Mouse (Mus musculus) myocyte (in vitro differentiated cells): ENCODE measurements around the gene Fancd2os. TPM values are rescaled to one million over a fixed set of nuclear protein-coding genes. Genes with fewer than 3 reads are reported as not detected.

ENCODE experiments used
- H3K27me3 ChIP-seq: one replicate; pipeline ENCODE4 v1.6.1; 2011; ENCODE audit not compliant: control insufficient read depth, insufficient read depth, insufficient read length
- H3K36me3 ChIP-seq: one replicate; pipeline ENCODE4 v1.6.1; 2011; ENCODE audit not compliant: control insufficient read depth, insufficient read depth
- H3K4me2 ChIP-seq: one replicate; pipeline ENCODE4 v1.6.1; 2011; ENCODE audit warnings: low read depth, control low read depth
- H3K4me3 ChIP-seq: one replicate; pipeline ENCODE4 v1.5.1; 2011; ENCODE audit warnings: mild to moderate bottlenecking, control low read depth, moderate library complexity
- H3K79me2 ChIP-seq: one replicate; pipeline ENCODE4 v1.6.1; 2011; ENCODE audit not compliant: control insufficient read depth, insufficient read depth
- H3ac ChIP-seq: one replicate; pipeline ENCODE4 v1.6.1; 2011; ENCODE audit not compliant: control insufficient read depth, insufficient read length
- CEBPB ChIP-seq: IDR thresholded peaks from 2 replicates; pipeline ENCODE4 v1.6.1; 2011; ENCODE audit warnings: mild to moderate bottlenecking, moderate library complexity; ENCODE audit not compliant: poor library complexity, insufficient read depth, severe bottlenecking
- E2F4 ChIP-seq: IDR thresholded peaks from one replicate; pipeline ENCODE4 v1.6.1; 2011; ENCODE audit warnings: mild to moderate bottlenecking, control low read depth, moderate library complexity; ENCODE audit not compliant: insufficient read depth
- MAX ChIP-seq: IDR thresholded peaks from one replicate; pipeline ENCODE4 v1.6.1; 2011; ENCODE audit warnings: low read depth, mild to moderate bottlenecking, control low read depth
- MYOD1 ChIP-seq, 3 experiments: IDR thresholded peaks; one replicate each; pipeline ENCODE4 v1.6.1; 2011; ENCODE audit warnings: control low read depth in 2 of 3, low read depth in 2 of 3, mild to moderate bottlenecking in 2 of 3, moderate library complexity in 1 of 3; ENCODE audit not compliant: insufficient read length in 2 of 3, control insufficient read depth in 1 of 3
- MYOG ChIP-seq, 3 experiments: IDR thresholded peaks; one replicate each; pipeline ENCODE4 v1.6.1; 2011; ENCODE audit warnings: control low read depth in 2 of 3, low read depth in 2 of 3, mild to moderate bottlenecking in 2 of 3; ENCODE audit not compliant: insufficient read length in 2 of 3, control insufficient read depth in 1 of 3, insufficient read depth in 1 of 3
- POLR2A ChIP-seq: IDR thresholded peaks from one replicate; pipeline ENCODE4 v1.6.1; 2011; ENCODE audit warnings: low read depth, mild to moderate bottlenecking, control low read depth, moderate library complexity; ENCODE audit not compliant: insufficient read length
- POLR2AphosphoS2 ChIP-seq: IDR thresholded peaks from one replicate; pipeline ENCODE4 v1.6.1; 2011; ENCODE audit warnings: low read depth, control low read depth; ENCODE audit not compliant: insufficient read length
- REST ChIP-seq: IDR thresholded peaks from one replicate; pipeline ENCODE4 v1.6.1; 2011; ENCODE audit warnings: mild to moderate bottlenecking, control low read depth, moderate library complexity; ENCODE audit not compliant: insufficient read depth, insufficient read length
- SRF ChIP-seq: IDR thresholded peaks from one replicate; pipeline ENCODE4 v1.6.1; 2011; ENCODE audit warnings: low read depth; ENCODE audit not compliant: control insufficient read depth, insufficient read length
- TCF12 ChIP-seq: IDR thresholded peaks from one replicate; pipeline ENCODE4 v1.6.1; 2011; ENCODE audit warnings: mild to moderate bottlenecking, control low read depth; ENCODE audit not compliant: poor library complexity, insufficient read depth, severe bottlenecking
- TCF3 ChIP-seq: IDR thresholded peaks from one replicate; pipeline ENCODE4 v1.6.1; 2011; ENCODE audit warnings: low read depth, control low read depth; ENCODE audit not compliant: insufficient read length
- USF1 ChIP-seq: IDR thresholded peaks from one replicate; pipeline ENCODE4 v1.6.1; 2011; ENCODE audit warnings: low read depth, mild to moderate bottlenecking, control low read depth, moderate library complexity
- polyA plus RNA-seq: library from polyadenylated mRNA; unstranded; fragments of >200 nt; fragmentation: generic; extraction: Trizol; gene quantifications from one replicate; pipeline ENCODE4 v1.2.1, GENCODE M21; 2012; ENCODE audit warnings: missing spikeins

Gene Fancd2os
- polyA plus RNA-seq, 1 experiment = 0.04 TPM

- Histone ChIP-seq H3K79me2 (peaks cover 17% of the 10 kb centered on the region), H3ac (no peak overlapping the region), H3K27me3 (no peaks in the 10 kb centered on the region)
Observed at GRCm38 (mm10) chr6:113630322-113630721, 29.8 kb upstream of the Fancd2os start.

GRCm38 (mm10) chr6:113624989-113625770 lies 24.7 kb upstream of the Fancd2os start:
- Histone ChIP-seq H3K4me3 (peak overlapping the region; percentile 76), H3K79me2 (peaks cover 27% of the 10 kb centered on the region), H3K4me2 (peak overlapping the region; percentile 91), H3K27me3 (no peaks in the 10 kb centered on the region), H3K36me3 (peaks cover 15% of the 10 kb centered on the region), H3ac (peak overlapping the region; percentile 43)
- TF ChIP-seq MAX (no peak), SRF (no peak), REST (no peak), TCF12 (no peak)

More at GRCm38 (mm10) chr6:113630322-113630721, 29.8 kb upstream of the Fancd2os start:
- no peak for TF ChIP-seq TCF12
- no peak for TF ChIP-seq REST
- TF ChIP-seq POLR2A = no peak
- TF ChIP-seq MAX = no peak
- no peak for TF ChIP-seq MYOG (IDR thresholded peaks at IDR 0.05; ENCODE audit: control insufficient read depth in 1 of 3, insufficient read depth in 1 of 3, insufficient read length in 2 of 3, low read depth in 2 of 3)
- no peak for TF ChIP-seq USF1
- no peak for TF ChIP-seq MYOD1 (IDR thresholded peaks at IDR 0.05; ENCODE audit: control insufficient read depth in 1 of 3, insufficient read length in 2 of 3, low read depth in 2 of 3)
- no peak for TF ChIP-seq SRF
- TF ChIP-seq CEBPB = no peak
- TF ChIP-seq POLR2AphosphoS2 = no peak
- TF ChIP-seq E2F4 = no peak
- no peak for TF ChIP-seq TCF3
- Histone ChIP-seq H3K36me3 (peaks cover 25% of the 10 kb centered on the region), H3K4me3 (no peak overlapping the region), H3K4me2 (no peak overlapping the region)

GRCm38 (mm10) chr6:113623941-113624751 lies 23.6 kb upstream of the Fancd2os start, which contains the start of gene Vhl:
Vhl (plus strand) TSS chr6:113623959.
- Histone ChIP-seq H3K4me3 (peak within 1 kb of the TSS; percentile 76), H3K27me3 (no peaks in the 10 kb centered on the region), H3K36me3 (peaks cover 7% of the 10 kb centered on the region), H3K4me2 (peak within 1 kb of the TSS; percentile 91), H3ac (peak within 1 kb of the TSS; percentile 43), H3K79me2 (peaks cover 27% of the 10 kb centered on the region)
- TF ChIP-seq MYOG (IDR thresholded peaks at IDR 0.05; ENCODE audit: control insufficient read depth in 1 of 3, insufficient read depth in 1 of 3, insufficient read length in 2 of 3, low read depth in 2 of 3) (peak in 1 of 3 experiments; percentile 7), USF1 (no peak), POLR2A (peak; percentile 79)

GRCm38 (mm10) chr6:113623386-113623785 lies 22.9 kb upstream of the Fancd2os start:
- Histone ChIP-seq H3K4me2 (peak overlapping the region; percentile 76), H3K79me2 (peaks cover 27% of the 10 kb centered on the region), H3K27me3 (no peaks in the 10 kb centered on the region), H3K4me3 (peak overlapping the region; percentile 76), H3ac (peak overlapping the region; percentile 43), H3K36me3 (peaks cover 7% of the 10 kb centered on the region)
- no peak for TF ChIP-seq TCF12
- TF ChIP-seq TCF3 = no peak
- no peak for TF ChIP-seq REST
- TF ChIP-seq POLR2A = no peak
- TF ChIP-seq E2F4 = no peak
- TF ChIP-seq MYOG (IDR thresholded peaks at IDR 0.05; ENCODE audit: control insufficient read depth in 1 of 3, insufficient read depth in 1 of 3, insufficient read length in 2 of 3, low read depth in 2 of 3) = no peak
- TF ChIP-seq USF1 = no peak
- no peak for TF ChIP-seq MAX
- TF ChIP-seq POLR2AphosphoS2 = no peak
- TF ChIP-seq CEBPB = no peak
- TF ChIP-seq SRF = no peak
- TF ChIP-seq MYOD1 (IDR thresholded peaks at IDR 0.05; ENCODE audit: control insufficient read depth in 1 of 3, insufficient read length in 2 of 3, low read depth in 2 of 3) = no peak

GRCm38 (mm10) chr6:113615489-113615888 lies 15.0 kb upstream of the Fancd2os start:
- no peak overlapping the region for H3ac ChIP-seq
- no peak overlapping the region for H3K4me2 ChIP-seq
- no peak overlapping the region for H3K4me3 ChIP-seq
- peaks cover 45% of the 10 kb centered on the region for H3K79me2 ChIP-seq
- peaks cover 28% of the 10 kb centered on the region for H3K36me3 ChIP-seq
- TF ChIP-seq TCF3 (no peak), REST (no peak), TCF12 (no peak), POLR2AphosphoS2 (no peak), CEBPB (no peak), E2F4 (no peak), USF1 (no peak), POLR2A (no peak), MYOG (IDR thresholded peaks at IDR 0.05; ENCODE audit: control insufficient read depth in 1 of 3, insufficient read depth in 1 of 3, insufficient read length in 2 of 3, low read depth in 2 of 3) (no peak), MYOD1 (IDR thresholded peaks at IDR 0.05; ENCODE audit: control insufficient read depth in 1 of 3, insufficient read length in 2 of 3, low read depth in 2 of 3) (no peak)
- no peaks in the 10 kb centered on the region for H3K27me3 ChIP-seq
